Mouse (Mus musculus) limb, embryonic 14.5 days (tissue): Measurements from ENCODE around the gene Rhbdd3. TPM values are rescaled to one million over a fixed set of nuclear protein-coding genes. Genes with fewer than 3 reads are reported as not detected.

ENCODE experiments used
- ATAC-seq: fragments of 200-750 bp; cut with Nextera tagmentation; 2 replicates; pipeline ENCODE4 v1.8.0; 2017; ENCODE audit warnings: low read depth, moderate number of reproducible peaks, moderate TSS enrichment; ENCODE audit not compliant: low FRiP score
- DNase-seq: peaks from one replicate; pipeline ENCODE4 v3.0.0-alpha.2; 2015; ENCODE audit warnings: low spot score
- H3K27ac ChIP-seq: fragments of 300-500 bp; sonication (generic); replicated peaks from 2 replicates; pipeline ENCODE4 v1.5.1; 2014; ENCODE audit warnings: low read depth, mild to moderate bottlenecking, low read length, moderate library complexity, mixed read lengths
- H3K27me3 ChIP-seq: fragments of 300-500 bp; sonication (generic); 2 replicates; pipeline ENCODE4 v1.6.1; 2014; ENCODE audit warnings: low read length, mixed read lengths; ENCODE audit not compliant: control insufficient read depth, insufficient read depth
- H3K36me3 ChIP-seq: fragments of 300-500 bp; sonication (generic); 2 replicates; pipeline ENCODE4 v1.6.1; 2014; ENCODE audit warnings: mild to moderate bottlenecking, low read length, moderate library complexity, mixed read lengths; ENCODE audit not compliant: control insufficient read depth, insufficient read depth
- H3K4me1 ChIP-seq: fragments of 300-500 bp; sonication (generic); 2 replicates; pipeline ENCODE4 v1.6.1; 2014; ENCODE audit warnings: antibody characterized with exemption, low read length, mixed read lengths; ENCODE audit not compliant: control insufficient read depth, insufficient read depth
- H3K4me2 ChIP-seq: fragments of 300-500 bp; sonication (generic); replicated peaks from 2 replicates; pipeline ENCODE4 v1.6.1; 2014; ENCODE audit warnings: low read depth, mild to moderate bottlenecking, low read length, moderate library complexity; ENCODE audit not compliant: severe bottlenecking
- H3K4me3 ChIP-seq: fragments of 300-500 bp; sonication (generic); replicated peaks from 2 replicates; pipeline ENCODE4 v1.5.1; 2014; ENCODE audit warnings: low read length
- H3K9ac ChIP-seq: fragments of 300-500 bp; sonication (generic); 2 replicates; pipeline ENCODE4 v1.6.1; 2014; ENCODE audit warnings: mild to moderate bottlenecking, low read depth, low read length, moderate library complexity; ENCODE audit not compliant: severe bottlenecking
- H3K9me3 ChIP-seq: fragments of 300-500 bp; sonication (generic); 2 replicates; pipeline ENCODE4 v1.6.1; 2016; ENCODE audit warnings: low read length; ENCODE audit not compliant: control insufficient read depth
- POLR2A ChIP-seq: fragments of 200-500 bp; IDR thresholded peaks from 2 replicates; pipeline ENCODE4 v1.8.0; 2012; ENCODE audit warnings: inconsistent platforms, mild to moderate bottlenecking, moderate library complexity, borderline replicate concordance; ENCODE audit not compliant: insufficient read depth, insufficient read length; ENCODE audit errors: extremely low read depth
- WGBS: fragments of 180-500 bp; shearing (Covaris S2); extraction: QIAGEN DNeasy Blood & Tissue Kit; methylation state at CpG from one replicate; pipeline ENCODE4 v1.1.7; 2014; 5-methylcytosine and 5-hydroxymethylcytosine counted together
- polyA plus RNA-seq, 2 experiments: library from polyadenylated mRNA; depleted of rRNA in 1 of 2; stranded (reverse) in 1 of 2; unstranded in 1 of 2; fragments of >200 nt; fragmentation: Nextera tagmentation in 1 of 2; extraction: Ambion mirVana in 1 of 2; gene quantifications; 2 replicates each; pipeline versions ENCODE4 v1.2.1 to v1.2.3; 2012 to 2014

Rhbdd3 gene
- polyA plus RNA-seq, 2 experiments = 24.6 to 48.1 TPM

DNA sequence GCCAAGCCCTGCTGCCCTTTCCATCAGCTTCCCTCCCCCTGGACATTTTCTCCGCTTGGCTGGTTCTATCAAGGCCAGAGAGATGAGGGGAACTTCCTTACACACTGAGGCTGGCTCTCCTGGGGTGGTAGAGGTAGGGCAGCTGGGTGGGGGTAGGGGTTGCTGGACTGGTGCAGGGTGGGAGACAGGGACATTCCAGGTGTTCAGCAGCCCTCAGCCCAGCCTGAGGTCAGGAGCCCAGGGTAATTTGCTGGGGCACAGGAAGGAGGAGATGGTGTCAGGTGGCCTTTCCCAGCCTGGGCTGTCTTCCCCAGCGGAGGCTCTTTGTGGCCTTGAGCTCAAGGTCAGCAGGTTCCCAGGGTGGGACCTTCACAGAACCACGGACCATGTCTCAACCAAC lies 46.9 kb downstream of the Rhbdd3 start:
- no peak for TF ChIP-seq POLR2A
- no peaks in the 10 kb centered on the region for H3K9me3 ChIP-seq
- no peak overlapping the region for H3K4me3 ChIP-seq
- no peaks in the 10 kb centered on the region for H3K27me3 ChIP-seq
- H3K27ac ChIP-seq = no peak overlapping the region
- peaks cover 13% of the 10 kb centered on the region for H3K4me1 ChIP-seq
- no peaks in the 10 kb centered on the region for H3K36me3 ChIP-seq
- no peak overlapping the region for H3K9ac ChIP-seq
- DNase-seq (no peak), ATAC-seq (no peak)
- WGBS = 70% methylated on average over 3 of the region's 3 CpGs
- no peak overlapping the region for H3K4me2 ChIP-seq

DNA sequence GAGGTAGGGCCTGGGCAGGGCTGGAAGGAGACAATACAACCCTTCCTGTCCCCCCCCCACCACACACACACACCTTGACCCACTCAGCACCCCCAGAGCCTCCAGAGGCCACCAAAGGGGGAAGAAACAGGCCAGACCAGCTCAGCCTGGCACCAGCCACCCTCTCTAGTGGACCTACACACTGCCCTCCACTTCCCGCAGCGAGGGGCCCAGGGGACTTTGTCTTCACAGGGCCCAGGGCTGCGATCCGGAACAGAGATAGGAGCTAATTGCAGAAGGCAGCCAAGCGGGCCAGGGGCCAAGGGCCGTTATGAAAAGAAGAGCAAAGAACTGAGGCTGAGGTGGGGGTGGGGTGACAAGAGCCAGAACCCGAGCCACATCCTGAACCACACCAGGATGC lies 50.5 kb downstream of the Rhbdd3 start:
- no peak for DNase-seq
- 41% methylated on average over 7 of the region's 7 CpGs for WGBS
- H3K27me3 ChIP-seq = no peaks in the 10 kb centered on the region
- no peak for ATAC-seq
- no peak overlapping the region for H3K4me2 ChIP-seq
- H3K4me1 ChIP-seq = peaks cover 7% of the 10 kb centered on the region; the same call in 1 of the 2 replicates
- no peak for TF ChIP-seq POLR2A
- no peaks in the 10 kb centered on the region for H3K9me3 ChIP-seq
- H3K4me3 ChIP-seq = no peak overlapping the region
- no peak overlapping the region for H3K9ac ChIP-seq
- no peaks in the 10 kb centered on the region for H3K36me3 ChIP-seq
- no peak overlapping the region for H3K27ac ChIP-seq

DNA sequence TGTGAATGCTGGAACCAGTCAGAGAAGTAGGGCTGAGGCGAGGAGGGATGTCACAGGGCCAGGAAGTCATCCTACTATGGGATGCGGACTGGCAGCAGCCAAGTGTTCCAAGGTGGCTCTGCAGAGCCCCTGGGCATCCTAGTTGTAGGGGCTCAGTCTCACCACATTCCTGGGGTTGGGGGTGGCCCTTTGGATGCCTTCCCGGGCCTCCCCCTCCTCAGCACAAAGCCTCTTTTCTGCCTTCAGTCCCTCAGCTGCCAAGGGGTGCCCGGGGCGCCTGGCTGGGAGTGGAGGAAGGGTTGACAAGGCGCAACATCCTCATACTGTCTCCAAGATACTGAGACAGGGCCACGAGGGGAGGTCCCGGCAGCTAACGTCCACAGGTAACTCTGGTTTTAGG lies 51.2 kb downstream of the Rhbdd3 start:
- ATAC-seq (no peak), DNase-seq (no peak)
- H3K4me1 ChIP-seq = peaks cover 7% of the 10 kb centered on the region; the same call in 1 of the 2 replicates
- no peak overlapping the region for H3K4me3 ChIP-seq
- H3K9ac ChIP-seq = no peak overlapping the region
- H3K27ac ChIP-seq = no peak overlapping the region
- no peaks in the 10 kb centered on the region for H3K27me3 ChIP-seq
- no peaks in the 10 kb centered on the region for H3K9me3 ChIP-seq
- no peak overlapping the region for H3K4me2 ChIP-seq
- WGBS = 80% methylated on average over 9 of the region's 9 CpGs
- no peak for TF ChIP-seq POLR2A
- no peaks in the 10 kb centered on the region for H3K36me3 ChIP-seq

DNA sequence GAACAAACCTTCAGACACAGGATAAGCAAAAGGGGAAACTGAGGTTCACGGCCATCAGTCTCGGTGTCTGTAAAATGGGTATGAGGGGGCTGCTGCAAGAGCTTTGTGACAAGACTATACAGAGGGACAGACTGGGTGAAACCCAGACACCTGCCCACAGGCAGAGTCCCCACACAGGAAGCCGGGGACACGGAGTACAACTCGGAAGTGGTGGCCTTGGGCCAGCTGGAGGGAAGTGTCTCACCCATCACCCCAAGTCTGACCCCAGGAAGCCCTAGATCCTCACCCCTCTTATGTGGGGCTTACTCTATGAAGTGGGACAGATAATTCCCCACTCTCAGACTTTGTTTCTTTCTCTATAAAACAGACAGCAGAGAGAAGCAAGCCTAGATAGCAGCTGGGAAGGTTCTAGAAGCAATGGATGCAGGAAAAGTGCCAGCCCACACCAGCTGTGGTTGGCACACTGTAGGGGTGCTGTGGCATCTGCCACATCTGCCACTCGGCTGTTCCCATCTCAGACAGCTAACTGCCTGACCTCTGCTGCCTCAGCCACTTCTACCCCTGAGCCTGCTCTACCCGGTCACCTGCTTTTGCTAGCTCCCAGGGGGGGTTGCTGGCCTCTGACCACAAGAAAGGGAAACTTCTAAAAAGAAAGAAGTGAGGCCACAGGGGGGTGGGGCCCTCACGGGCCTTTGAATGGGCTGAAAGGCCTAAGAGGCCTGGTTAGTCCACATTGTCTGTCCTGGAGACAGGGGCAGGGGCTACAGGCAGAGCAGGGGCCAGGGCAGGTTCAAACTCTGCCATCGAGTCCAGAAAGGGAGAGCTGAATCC lies 51.9 kb downstream of the Rhbdd3 start:
- WGBS = 70% methylated on average over 9 of the region's 9 CpGs
- DNase-seq (no peak), ATAC-seq (no peak)
- no peak overlapping the region for H3K27ac ChIP-seq
- no peaks in the 10 kb centered on the region for H3K27me3 ChIP-seq
- no peak overlapping the region for H3K9ac ChIP-seq
- no peak for TF ChIP-seq POLR2A
- H3K4me2 ChIP-seq = 0 out of 2 replicates have a peak overlapping the region, but pooled peaks have one; percentile 95
- H3K4me1 ChIP-seq = peaks cover 7% of the 10 kb centered on the region; the same call in 1 of the 2 replicates
- no peaks in the 10 kb centered on the region for H3K36me3 ChIP-seq
- no peak overlapping the region for H3K4me3 ChIP-seq
- no peaks in the 10 kb centered on the region for H3K9me3 ChIP-seq

DNA sequence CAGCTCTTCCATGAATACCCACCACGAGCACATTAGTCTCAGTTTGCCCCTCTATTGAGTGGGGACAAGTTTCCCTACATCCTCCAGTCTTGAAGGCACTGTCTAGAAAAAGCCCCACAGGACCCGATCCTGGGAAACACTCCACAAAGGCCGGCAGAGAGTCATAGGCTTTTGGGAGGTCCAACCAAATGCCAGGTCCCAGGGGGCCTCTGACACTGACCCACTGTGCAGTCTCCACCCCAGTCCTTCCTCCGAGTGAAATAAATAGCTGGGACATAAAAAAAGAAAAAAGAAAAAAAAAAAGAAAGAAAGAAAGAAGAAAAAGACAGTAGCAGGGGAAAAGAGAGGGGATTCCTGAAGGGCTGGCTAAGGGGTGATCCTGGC lies 52.5 kb downstream of the Rhbdd3 start:
- no peak overlapping the region for H3K27ac ChIP-seq
- no peaks in the 10 kb centered on the region for H3K9me3 ChIP-seq
- DNase-seq (no peak), ATAC-seq (no peak)
- peak overlapping the region; percentile 95 for H3K4me2 ChIP-seq
- WGBS = 37% methylated on average over 4 of the region's 4 CpGs
- H3K4me3 ChIP-seq = peak overlapping the region; percentile 58
- no peak for TF ChIP-seq POLR2A
- H3K36me3 ChIP-seq = no peaks in the 10 kb centered on the region
- H3K9ac ChIP-seq = peak overlapping the region; percentile 76
- no peaks in the 10 kb centered on the region for H3K27me3 ChIP-seq
- H3K4me1 ChIP-seq = peaks cover 7% of the 10 kb centered on the region; the same call in 1 of the 2 replicates
